Mouse (Mus musculus) bone marrow macrophage, adult 2 months (primary cell): ENCODE data around the gene Kcnk3.

ENCODE experiments used
- CTCF ChIP-seq: IDR thresholded peaks from 2 replicates; pipeline ENCODE4 v1.5.1; 2012; ENCODE audit warnings: low read depth, mild to moderate bottlenecking, low read length, moderate library complexity
- POLR2A ChIP-seq: IDR thresholded peaks from 2 replicates; pipeline ENCODE4 v1.6.1; 2012; ENCODE audit warnings: mild to moderate bottlenecking, low read depth, low read length, borderline replicate concordance

DNA sequence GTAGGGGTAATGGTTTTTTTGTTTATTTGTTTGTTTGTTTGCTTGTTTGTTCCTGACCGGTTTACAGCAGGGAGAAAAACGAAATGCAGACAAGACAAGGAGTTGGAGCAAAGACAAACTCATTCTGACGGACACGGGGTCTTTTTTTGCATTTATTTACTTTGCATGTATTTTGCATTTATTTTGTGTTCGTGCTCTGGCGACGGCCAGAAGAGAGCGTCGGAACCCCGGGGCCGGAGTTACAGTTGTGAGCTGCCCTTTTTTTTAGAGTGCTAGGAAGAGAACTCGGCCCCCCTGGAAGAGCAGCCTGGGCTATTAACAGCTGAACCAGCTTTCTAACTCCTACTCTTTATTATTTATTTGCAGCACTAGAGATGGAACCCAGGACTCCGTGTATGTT is 79.2 kb downstream of the Kcnk3 start:
- TF ChIP-seq POLR2A (no peak), CTCF (no peak)
